Mouse (Mus musculus): Measurements from ENCODE around the gene Gm4491. TPM values are rescaled to one million over a fixed set of nuclear protein-coding genes. Genes with fewer than 3 reads are reported as not detected.

Gene Gm4491
- polyA plus RNA-seq (2015; fragmentation: Nextera tagmentation; extraction: Ambion mirVana) = not detected in 2 replicates

- Histone ChIP-seq H3K27me3 (peaks cover 20% of the 10 kb centered on the region; the same call in 1 of the 2 replicates), H3K9ac (no peak within 1 kb of the TSS), H3K27ac (no peak within 1 kb of the TSS), H3K4me2 (peak within 1 kb of the TSS; percentile 19; the same call in 1 of the 2 replicates), H3K36me3 (no peaks in the 10 kb centered on the region), H3K4me3 (replicated peaks) (no peak within 1 kb of the TSS), H3K4me1 (peaks cover 6% of the 10 kb centered on the region), H3K9me3 (replicated peaks) (no peaks in the 10 kb centered on the region)
- ATAC-seq (replicated peaks; ENCODE audit: low FRiP score) = peak; percentile 73
- 24% methylated on average over 13 of the region's 13 CpGs for WGBS
Measured at GRCm38 (mm10) chr14:57115823-57116544, at the start of gene Gm4491. TSS of gene Gm4491 (minus strand) at chr14:57115883.

GRCm38 (mm10) chr14:57161833-57162232 lies 46.1 kb upstream of the Gm4491 start:
- no peak overlapping the region for H3K4me3 ChIP-seq (replicated peaks)
- ATAC-seq (replicated peaks; ENCODE audit: low FRiP score) = no peak
- no peak overlapping the region for H3K4me2 ChIP-seq
- H3K36me3 ChIP-seq = no peaks in the 10 kb centered on the region
- WGBS = 50% methylated on average over 2 of the region's 2 CpGs
- H3K27me3 ChIP-seq = no peaks in the 10 kb centered on the region
- no peaks in the 10 kb centered on the region for H3K9me3 ChIP-seq (replicated peaks)
- 0 out of 2 replicates have a peak, but pooled peaks cover 4% of the 10 kb centered on the region for H3K4me1 ChIP-seq
- H3K27ac ChIP-seq = no peak overlapping the region
- H3K9ac ChIP-seq = no peak overlapping the region

- H3K4me1 ChIP-seq = 0 out of 2 replicates have a peak, but pooled peaks cover 4% of the 10 kb centered on the region
- H3K27me3 ChIP-seq = no peaks in the 10 kb centered on the region
- no peaks in the 10 kb centered on the region for H3K9me3 ChIP-seq (replicated peaks)
- H3K36me3 ChIP-seq = no peaks in the 10 kb centered on the region
- H3K4me2 ChIP-seq = no peak overlapping the region
- no peak overlapping the region for H3K9ac ChIP-seq
- no peak overlapping the region for H3K4me3 ChIP-seq (replicated peaks)
- 46% methylated on average over 4 of the region's 4 CpGs for WGBS
- no peak; the same call in 1 of the 2 replicates for ATAC-seq (replicated peaks; ENCODE audit: low FRiP score)
- H3K27ac ChIP-seq = no peak overlapping the region
Measured at GRCm38 (mm10) chr14:57161201-57161600, 45.5 kb upstream of the Gm4491 start.

DNA sequence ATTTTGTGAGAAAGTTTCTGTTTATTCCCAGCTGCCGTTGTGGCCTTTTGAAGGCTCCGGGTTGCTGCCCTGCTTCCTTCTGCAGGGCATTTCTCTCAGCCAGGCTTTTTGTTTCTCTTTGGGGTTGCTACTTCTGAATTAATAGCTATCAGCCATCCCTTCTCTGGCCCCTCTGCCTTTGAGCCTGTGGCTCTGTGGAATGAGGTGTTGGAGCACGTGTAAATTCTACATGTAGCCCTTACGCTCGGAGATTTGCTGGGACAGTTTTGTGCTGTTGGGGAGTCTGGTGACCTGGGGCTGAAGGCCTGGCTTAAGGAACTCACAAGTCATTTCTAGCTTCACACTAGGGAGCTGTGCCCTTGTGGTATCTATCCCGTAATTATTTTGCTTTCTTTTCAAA lies 39.2 kb upstream of the Gm4491 start:
- Histone ChIP-seq H3K9me3 (replicated peaks) (no peaks in the 10 kb centered on the region), H3K27ac (no peak overlapping the region), H3K27me3 (no peaks in the 10 kb centered on the region), H3K4me1 (no peaks in the 10 kb centered on the region), H3K9ac (no peak overlapping the region), H3K4me2 (no peak overlapping the region), H3K36me3 (no peaks in the 10 kb centered on the region), H3K4me3 (replicated peaks) (no peak overlapping the region)
- ATAC-seq (replicated peaks; ENCODE audit: low FRiP score) = no peak
- WGBS = 41% methylated on average over 6 of the region's 6 CpGs

- peak; percentile 33; the same call in 1 of the 2 replicates for ATAC-seq (replicated peaks; ENCODE audit: low FRiP score)
- WGBS = 28% methylated on average over 4 of the region's 4 CpGs
- no peak overlapping the region for H3K4me2 ChIP-seq
- H3K27ac ChIP-seq = no peak overlapping the region
- H3K4me1 ChIP-seq = no peaks in the 10 kb centered on the region
- no peak overlapping the region for H3K4me3 ChIP-seq (replicated peaks)
- no peaks in the 10 kb centered on the region for H3K36me3 ChIP-seq
- H3K9ac ChIP-seq = no peak overlapping the region
- H3K27me3 ChIP-seq = no peaks in the 10 kb centered on the region
- H3K9me3 ChIP-seq (replicated peaks) = no peaks in the 10 kb centered on the region
Measured at GRCm38 (mm10) chr14:57145741-57146140, 30.1 kb upstream of the Gm4491 start.

GRCm38 (mm10) chr14:57135265-57135664 lies 19.6 kb upstream of the Gm4491 start:
- no peaks in the 10 kb centered on the region for H3K9me3 ChIP-seq (replicated peaks)
- H3K9ac ChIP-seq = no peak overlapping the region
- H3K36me3 ChIP-seq = no peaks in the 10 kb centered on the region
- no peak overlapping the region for H3K4me3 ChIP-seq (replicated peaks)
- no peak overlapping the region for H3K27ac ChIP-seq
- 35% methylated on average over 8 of the region's 8 CpGs for WGBS
- peaks cover 19% of the 10 kb centered on the region for H3K4me1 ChIP-seq
- peak; percentile 52; the same call in 1 of the 2 replicates for ATAC-seq (replicated peaks; ENCODE audit: low FRiP score)
- H3K4me2 ChIP-seq = no peak overlapping the region
- H3K27me3 ChIP-seq = peaks cover 54% of the 10 kb centered on the region

DNA sequence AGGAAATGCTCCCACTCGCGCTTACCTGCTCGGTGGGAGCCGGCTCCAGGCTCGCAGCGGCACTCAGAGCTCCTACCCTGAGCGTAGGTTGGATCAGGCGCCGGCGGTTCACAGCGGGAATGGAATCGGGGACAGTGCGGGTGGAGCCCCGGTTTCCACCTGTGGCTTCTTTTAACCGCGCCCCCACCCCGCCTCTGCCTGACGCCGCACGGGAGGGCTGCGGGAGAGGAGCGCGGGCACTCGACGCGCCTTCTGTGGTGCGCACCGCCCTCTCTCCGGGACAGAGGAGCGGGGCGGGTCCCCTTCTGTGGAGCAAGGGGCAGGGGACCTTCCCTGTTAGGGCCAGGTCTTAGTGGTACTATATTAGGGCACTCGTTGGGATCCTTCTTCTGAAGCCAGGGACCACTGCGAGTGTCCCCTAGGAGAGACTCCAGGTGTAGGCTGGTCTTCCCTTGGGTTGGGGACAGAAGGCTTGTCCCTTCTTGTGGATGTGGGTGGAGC lies 17.5 kb upstream of the Gm4491 start, which contains the start of gene Gjb6:
Gene Gjb6, minus strand, starts transcription at position 451 of the 501 bp plus-strand sequence.
- H3K4me1 ChIP-seq = peaks cover 19% of the 10 kb centered on the region
- peak within 1 kb of the TSS; percentile 75 for H3K4me2 ChIP-seq
- ATAC-seq (replicated peaks; ENCODE audit: low FRiP score) = 0 out of 2 replicates have a peak, but pooled peaks have one; percentile 54
- H3K27ac ChIP-seq = no peak within 1 kb of the TSS
- peak within 1 kb of the TSS; percentile 43 for H3K4me3 ChIP-seq (replicated peaks)
- peaks cover 54% of the 10 kb centered on the region for H3K27me3 ChIP-seq
- 2% methylated on average over 33 of the region's 33 CpGs for WGBS
- no peaks in the 10 kb centered on the region for H3K9me3 ChIP-seq (replicated peaks)
- H3K36me3 ChIP-seq = no peaks in the 10 kb centered on the region
- peak within 1 kb of the TSS; percentile 30; the same call in 1 of the 2 replicates for H3K9ac ChIP-seq

DNA sequence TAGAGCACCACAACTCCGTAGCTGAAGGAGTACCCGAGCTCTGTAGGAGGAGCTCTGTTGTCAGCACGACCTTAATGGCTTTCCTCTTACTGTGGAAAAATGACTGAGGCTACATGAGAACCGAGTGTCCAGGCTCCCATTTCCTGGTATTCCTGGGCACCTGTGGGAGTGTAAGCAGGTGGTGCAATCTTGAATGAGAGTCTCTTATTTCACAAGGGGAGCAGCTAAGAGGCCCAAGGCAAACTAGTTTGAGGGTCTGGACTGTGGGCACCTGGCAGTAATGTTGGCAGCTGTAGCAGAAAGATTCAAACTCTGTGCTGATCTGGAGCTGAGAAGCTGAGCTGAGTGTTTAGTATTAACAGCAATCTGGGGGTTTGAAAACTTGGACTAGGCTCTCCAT lies 11.7 kb upstream of the Gm4491 start:
- Histone ChIP-seq H3K9ac (no peak overlapping the region), H3K4me3 (replicated peaks) (no peak overlapping the region), H3K4me2 (no peak overlapping the region), H3K27ac (no peak overlapping the region), H3K27me3 (peaks cover 17% of the 10 kb centered on the region), H3K4me1 (peaks cover 3% of the 10 kb centered on the region), H3K36me3 (no peaks in the 10 kb centered on the region), H3K9me3 (replicated peaks) (no peaks in the 10 kb centered on the region)
- 42% methylated on average over 4 of the region's 4 CpGs for WGBS
- ATAC-seq (replicated peaks; ENCODE audit: low FRiP score) = no peak

- Histone ChIP-seq H3K27me3 (no peaks in the 10 kb centered on the region; the same call in 1 of the 2 replicates), H3K4me3 (replicated peaks) (no peak overlapping the region), H3K9me3 (replicated peaks) (no peaks in the 10 kb centered on the region), H3K4me2 (no peak overlapping the region), H3K27ac (no peak overlapping the region), H3K36me3 (no peaks in the 10 kb centered on the region), H3K9ac (no peak overlapping the region), H3K4me1 (no peaks in the 10 kb centered on the region)
- ATAC-seq (replicated peaks; ENCODE audit: low FRiP score) = no peak
- WGBS = 88% methylated on average over 7 of the region's 7 CpGs
Measured at GRCm38 (mm10) chr14:57122295-57122694, 6.6 kb upstream of the Gm4491 start.

DNA sequence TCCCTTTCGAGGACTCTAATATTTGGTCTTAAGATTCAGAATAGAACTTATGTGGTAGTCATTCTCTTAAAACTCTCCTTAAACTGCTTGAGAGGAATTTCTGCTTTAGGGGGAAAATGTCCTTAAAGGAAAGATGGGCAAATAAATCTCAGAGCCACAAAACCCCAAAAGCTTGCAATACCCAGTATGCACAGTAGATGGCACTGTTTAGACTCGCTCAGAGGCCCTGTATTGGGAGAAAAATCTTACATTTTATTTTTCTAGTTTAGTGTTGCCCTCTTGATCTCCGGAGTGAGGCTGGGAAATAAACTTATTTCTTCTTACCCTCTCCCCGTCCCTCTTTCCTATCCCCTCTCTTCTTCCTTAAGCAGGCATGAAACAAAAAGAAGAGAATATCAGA lies 6.5 kb downstream of the Gm4491 start:
- Histone ChIP-seq H3K9me3 (replicated peaks) (no peaks in the 10 kb centered on the region), H3K4me3 (replicated peaks) (no peak overlapping the region), H3K4me2 (no peak overlapping the region), H3K27me3 (peaks cover 66% of the 10 kb centered on the region), H3K36me3 (no peaks in the 10 kb centered on the region), H3K9ac (no peak overlapping the region), H3K4me1 (peaks cover 18% of the 10 kb centered on the region), H3K27ac (no peak overlapping the region)
- WGBS = 7% methylated on average over 4 of the region's 4 CpGs
- no peak for ATAC-seq (replicated peaks; ENCODE audit: low FRiP score)

GRCm38 (mm10) chr14:57107916-57108315 lies 7.8 kb downstream of the Gm4491 start:
- ATAC-seq (replicated peaks; ENCODE audit: low FRiP score) = no peak
- WGBS = 34% methylated on average over 5 of the region's 5 CpGs
- H3K27me3 ChIP-seq = peaks cover 72% of the 10 kb centered on the region

DNA sequence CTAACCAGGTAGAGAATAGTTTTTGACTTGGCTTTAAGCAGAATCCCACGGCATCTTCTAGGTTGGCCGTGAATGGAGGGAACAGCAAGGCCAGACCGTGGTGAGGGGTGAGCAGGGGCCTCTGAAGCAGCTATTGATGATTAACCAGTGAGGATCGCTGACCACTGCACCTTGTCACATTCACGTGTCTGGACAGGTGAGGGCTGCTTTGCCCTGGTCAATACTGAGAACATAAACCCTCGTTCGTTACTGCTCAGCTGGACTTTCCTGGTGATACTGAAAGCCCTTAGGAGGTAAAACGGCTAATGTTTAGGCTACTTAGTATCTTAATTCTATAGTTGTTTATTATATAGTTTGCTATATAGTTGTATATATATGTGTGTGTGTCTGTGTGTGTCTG lies 8.6 kb downstream of the Gm4491 start:
- no peak overlapping the region for H3K4me2 ChIP-seq
- H3K9ac ChIP-seq = no peak overlapping the region
- no peaks in the 10 kb centered on the region for H3K9me3 ChIP-seq (replicated peaks)
- no peaks in the 10 kb centered on the region for H3K36me3 ChIP-seq
- 59% methylated on average over 8 of the region's 8 CpGs for whole genome bisulfite sequencing
- peaks cover 77% of the 10 kb centered on the region for H3K27me3 ChIP-seq
- no peak overlapping the region for H3K4me3 ChIP-seq (replicated peaks)
- ATAC-seq (replicated peaks; ENCODE audit: low FRiP score) = no peak
- H3K27ac ChIP-seq = no peak overlapping the region
- H3K4me1 ChIP-seq = peaks cover 27% of the 10 kb centered on the region

More at GRCm38 (mm10) chr14:57107916-57108315, 7.8 kb downstream of the Gm4491 start:
- Histone ChIP-seq H3K4me3 (replicated peaks) (no peak overlapping the region), H3K9me3 (replicated peaks) (no peaks in the 10 kb centered on the region), H3K4me2 (no peak overlapping the region), H3K9ac (no peak overlapping the region), H3K27ac (no peak overlapping the region), H3K36me3 (no peaks in the 10 kb centered on the region), H3K4me1 (peaks cover 27% of the 10 kb centered on the region)

Measured in kidney, embryonic 15.5 days (tissue).